Mouse (Mus musculus) erythroblast, embryonic 14.5 days (primary cell): ENCODE results near the gene Cnih3. TPM values are rescaled to one million over a fixed set of nuclear protein-coding genes. Genes with fewer than 3 reads are reported as not detected.

ENCODE experiments used
- H3K27me3 ChIP-seq: 2 replicates; pipeline ENCODE4 v1.6.1; 2012; ENCODE audit warnings: inconsistent platforms; ENCODE audit not compliant: control insufficient read depth
- H3K36me3 ChIP-seq: 2 replicates; pipeline ENCODE4 v1.6.1; 2012; ENCODE audit warnings: mild to moderate bottlenecking, inconsistent platforms; ENCODE audit not compliant: control insufficient read depth
- H3K4me1 ChIP-seq: 2 replicates; pipeline ENCODE4 v1.6.1; 2012; ENCODE audit warnings: inconsistent platforms; ENCODE audit not compliant: control insufficient read depth
- H3K4me3 ChIP-seq: replicated peaks from 2 replicates; pipeline ENCODE3; 2012; ENCODE audit warnings: moderate library complexity, mild to moderate bottlenecking, inconsistent platforms
- H3K9me3 ChIP-seq: 2 replicates; pipeline ENCODE4 v1.6.1; 2012; ENCODE audit warnings: low read length, inconsistent platforms, mixed read lengths; ENCODE audit not compliant: control insufficient read depth
- GATA1 ChIP-seq: IDR thresholded peaks from 2 replicates; pipeline ENCODE4 v1.6.1; 2012; ENCODE audit warnings: low read length, inconsistent platforms, mixed read lengths
- TAL1 ChIP-seq: IDR thresholded peaks from 3 replicates; pipeline ENCODE4 v1.6.1; 2012; ENCODE audit warnings: low read length, inconsistent platforms, mixed read lengths
- polyA plus RNA-seq: library from polyadenylated mRNA; stranded (reverse); fragments of >175 nt; gene quantifications from 2 replicates; pipeline ENCODE4 v1.2.3, GENCODE M21; 2012

Cnih3 gene
- polyA plus RNA-seq, 1 experiment: not detected

GRCm38 (mm10) chr1:181360732-181361131 lies 8.3 kb downstream of the Cnih3 start:
- H3K9me3 ChIP-seq: no peaks in the 10 kb centered on the region
- peaks cover 82% of the 10 kb centered on the region for H3K27me3 ChIP-seq
- H3K4me1 ChIP-seq: peaks cover 6% of the 10 kb centered on the region
- no peak for TF ChIP-seq GATA1
- TF ChIP-seq TAL1: no peak
- H3K36me3 ChIP-seq: no peaks in the 10 kb centered on the region
- no peak overlapping the region for H3K4me3 ChIP-seq

DNA sequence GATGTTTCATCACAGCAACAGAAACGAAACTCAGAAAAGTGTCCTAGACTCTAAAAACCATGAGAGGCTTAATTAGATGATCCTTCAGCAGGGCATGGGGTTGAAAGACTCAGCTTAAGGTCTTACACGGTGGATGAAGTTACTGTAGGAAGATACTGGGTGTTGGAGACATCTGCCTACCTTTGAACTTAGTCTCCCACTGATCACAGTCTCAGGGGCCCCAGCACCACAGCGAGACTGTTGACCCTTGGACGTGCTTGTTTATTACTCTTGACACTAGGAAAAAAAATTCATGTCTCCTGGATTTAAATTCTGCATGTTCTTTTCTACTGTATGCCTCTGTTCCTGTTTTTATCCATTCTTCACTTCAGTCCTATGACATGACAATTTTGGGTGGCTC lies 11.6 kb downstream of the Cnih3 start:
- Histone ChIP-seq H3K9me3 (no peaks in the 10 kb centered on the region), H3K27me3 (peaks cover 81% of the 10 kb centered on the region), H3K4me3 (no peak overlapping the region), H3K4me1 (peaks cover 5% of the 10 kb centered on the region), H3K36me3 (no peaks in the 10 kb centered on the region)
- TF ChIP-seq GATA1 (no peak), TAL1 (no peak)

DNA sequence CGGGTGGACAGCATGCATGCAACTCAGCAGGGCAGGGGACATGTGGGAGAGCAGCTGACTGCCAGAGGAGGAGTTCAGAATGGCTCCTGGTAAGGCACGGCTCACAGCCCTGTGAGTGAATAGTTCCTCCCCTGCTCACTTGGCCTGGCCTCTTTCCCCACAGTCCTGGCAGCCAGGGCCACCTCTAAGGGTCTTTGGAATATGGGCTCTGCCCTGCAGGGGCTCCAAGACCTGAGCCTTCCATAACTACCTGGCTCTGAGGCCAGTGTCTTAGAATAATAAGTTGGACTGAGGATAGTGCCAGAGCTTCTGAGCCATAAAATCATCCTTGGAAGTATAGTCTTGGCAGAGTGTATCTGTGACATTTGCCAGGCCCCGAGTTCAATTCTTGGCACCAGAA lies 12.9 kb downstream of the Cnih3 start:
- H3K36me3 ChIP-seq: no peaks in the 10 kb centered on the region
- peaks cover 1% of the 10 kb centered on the region for H3K4me1 ChIP-seq
- TF ChIP-seq TAL1 (no peak), GATA1 (no peak)
- no peak overlapping the region for H3K4me3 ChIP-seq
- peaks cover 84% of the 10 kb centered on the region for H3K27me3 ChIP-seq
- H3K9me3 ChIP-seq: no peaks in the 10 kb centered on the region

- TF ChIP-seq TAL1 (no peak), GATA1 (no peak)
- Histone ChIP-seq H3K4me3 (no peak overlapping the region), H3K36me3 (no peaks in the 10 kb centered on the region), H3K4me1 (peaks cover 17% of the 10 kb centered on the region), H3K9me3 (no peaks in the 10 kb centered on the region), H3K27me3 (peaks cover 84% of the 10 kb centered on the region)
Measured at GRCm38 (mm10) chr1:181368789-181369570, 16.6 kb downstream of the Cnih3 start.

- peaks cover 28% of the 10 kb centered on the region for H3K4me1 ChIP-seq
- peaks cover 82% of the 10 kb centered on the region for H3K27me3 ChIP-seq
- no peak overlapping the region for H3K4me3 ChIP-seq
- TF ChIP-seq TAL1 (no peak), GATA1 (no peak)
- H3K9me3 ChIP-seq: no peaks in the 10 kb centered on the region
- no peaks in the 10 kb centered on the region for H3K36me3 ChIP-seq
Measured at GRCm38 (mm10) chr1:181370370-181370769, 17.9 kb downstream of the Cnih3 start.

GRCm38 (mm10) chr1:181371226-181371625 lies 18.8 kb downstream of the Cnih3 start:
- TF ChIP-seq GATA1 (no peak), TAL1 (no peak)
- peaks cover 29% of the 10 kb centered on the region for H3K4me1 ChIP-seq
- H3K36me3 ChIP-seq: no peaks in the 10 kb centered on the region
- H3K27me3 ChIP-seq: peaks cover 85% of the 10 kb centered on the region
- H3K9me3 ChIP-seq: no peaks in the 10 kb centered on the region
- no peak overlapping the region for H3K4me3 ChIP-seq

- Histone ChIP-seq H3K4me3 (no peak overlapping the region), H3K4me1 (peaks cover 32% of the 10 kb centered on the region), H3K36me3 (no peaks in the 10 kb centered on the region), H3K27me3 (peaks cover 84% of the 10 kb centered on the region), H3K9me3 (no peaks in the 10 kb centered on the region)
- TF ChIP-seq TAL1: no peak
- no peak for TF ChIP-seq GATA1
Measured at GRCm38 (mm10) chr1:181372306-181372705, 19.9 kb downstream of the Cnih3 start.

GRCm38 (mm10) chr1:181374627-181375374 lies 22.4 kb downstream of the Cnih3 start:
- H3K27me3 ChIP-seq: peaks cover 76% of the 10 kb centered on the region
- no peaks in the 10 kb centered on the region for H3K9me3 ChIP-seq
- TF ChIP-seq TAL1 (no peak), GATA1 (no peak)
- H3K4me3 ChIP-seq: no peak overlapping the region
- peaks cover 31% of the 10 kb centered on the region for H3K4me1 ChIP-seq
- no peaks in the 10 kb centered on the region for H3K36me3 ChIP-seq

- no peak overlapping the region for H3K4me3 ChIP-seq
- H3K27me3 ChIP-seq: peaks cover 62% of the 10 kb centered on the region
Measured at GRCm38 (mm10) chr1:181376431-181376830, 24.0 kb downstream of the Cnih3 start.

More at GRCm38 (mm10) chr1:181376431-181376830, 24.0 kb downstream of the Cnih3 start:
- Histone ChIP-seq H3K4me1 (peaks cover 30% of the 10 kb centered on the region), H3K36me3 (no peaks in the 10 kb centered on the region), H3K9me3 (no peaks in the 10 kb centered on the region)
- TF ChIP-seq GATA1 (no peak), TAL1 (no peak)
